Mouse (Mus musculus): ENCODE measurements around the gene Kbtbd6. TPM values are rescaled to one million over a fixed set of nuclear protein-coding genes. Genes with fewer than 3 reads are reported as not detected.

Kbtbd6 gene
- polyA plus RNA-seq, 1 experiment = 0.25 TPM

DNA sequence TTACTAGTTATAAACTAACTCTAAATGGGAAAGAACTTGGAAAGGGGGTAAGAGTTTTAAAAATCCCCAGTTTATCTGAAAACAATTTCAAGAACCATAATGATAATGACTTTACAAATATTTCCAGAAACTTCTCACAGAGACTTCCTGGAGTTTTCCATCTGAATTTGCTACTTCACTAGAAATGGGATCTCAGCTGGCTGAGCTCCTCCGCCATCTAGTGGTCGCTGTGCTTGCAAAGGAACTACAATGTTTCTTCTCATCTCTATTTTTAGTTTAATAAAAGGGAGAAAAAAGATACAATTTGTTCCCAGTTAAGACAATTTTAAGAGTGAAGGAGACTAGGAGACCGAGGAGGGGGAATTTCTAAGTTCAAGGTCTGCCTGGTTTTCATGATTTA, 16.0 kb downstream of the Kbtbd6 start:
- H3K27me3 ChIP-seq (ENCODE audit: control insufficient read depth, insufficient read depth, insufficient read length) = no peaks in the 10 kb centered on the region
- H3K79me2 ChIP-seq (ENCODE audit: control insufficient read depth, insufficient read depth) = no peaks in the 10 kb centered on the region
- H3K4me3 ChIP-seq (ENCODE audit: insufficient read depth, poor library complexity, severe bottlenecking) = no peak overlapping the region
- H3K36me3 ChIP-seq (ENCODE audit: control insufficient read depth, insufficient read depth) = peaks cover 93% of the 10 kb centered on the region
- TF ChIP-seq MAX (IDR thresholded peaks at IDR 0.05) = no peak
- no peak for TF ChIP-seq FOSL1 (IDR thresholded peaks at IDR 0.05; ENCODE audit: insufficient read depth, low read length, poor library complexity, severe bottlenecking)
- TF ChIP-seq MYOG (IDR thresholded peaks at IDR 0.05; ENCODE audit: control insufficient read depth, extremely low read depth, insufficient read length) = no peak
- no peak for TF ChIP-seq CEBPB (IDR thresholded peaks at IDR 0.05; ENCODE audit: low read depth)
- no peak for TF ChIP-seq CTCF (IDR thresholded peaks at IDR 0.05; ENCODE audit: control insufficient read depth, insufficient read depth, insufficient read length)
- no peak for TF ChIP-seq MYOD1 (IDR thresholded peaks at IDR 0.05; ENCODE audit: control insufficient read depth, insufficient read length, low read depth)
- TF ChIP-seq USF1 (IDR thresholded peaks at IDR 0.05; ENCODE audit: low read depth) = no peak
- H3ac ChIP-seq (ENCODE audit: control insufficient read depth, insufficient read length, low read depth) = no peak overlapping the region
- H3K79me3 ChIP-seq (ENCODE audit: low read depth) = no peaks in the 10 kb centered on the region

DNA sequence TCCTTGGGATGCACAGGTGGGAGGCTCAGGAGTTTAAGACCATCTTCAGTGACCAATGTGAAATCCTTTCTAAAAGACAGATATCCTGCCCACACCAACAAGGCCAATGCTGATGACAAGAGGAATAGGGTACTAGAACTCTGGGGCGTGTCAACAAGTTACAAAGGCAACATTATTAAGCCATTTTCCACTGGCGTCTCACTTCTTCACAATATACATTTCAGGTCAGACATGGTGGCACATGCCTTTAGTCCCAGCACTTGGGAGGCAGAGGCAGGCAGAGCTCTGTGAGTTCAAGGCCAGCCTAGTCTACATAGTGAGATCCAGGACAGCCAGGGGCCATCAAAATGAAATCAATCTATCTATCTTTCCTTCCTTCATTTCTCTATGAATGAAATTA, 21.7 kb downstream of the Kbtbd6 start:
- peaks cover 72% of the 10 kb centered on the region for H3K36me3 ChIP-seq (ENCODE audit: control insufficient read depth, insufficient read depth)
- TF ChIP-seq MAX (IDR thresholded peaks at IDR 0.05) (no peak), FOSL1 (IDR thresholded peaks at IDR 0.05; ENCODE audit: insufficient read depth, low read length, poor library complexity, severe bottlenecking) (no peak), USF1 (IDR thresholded peaks at IDR 0.05; ENCODE audit: low read depth) (no peak), MYOG (IDR thresholded peaks at IDR 0.05; ENCODE audit: control insufficient read depth, extremely low read depth, insufficient read length) (no peak), MYOD1 (IDR thresholded peaks at IDR 0.05; ENCODE audit: control insufficient read depth, insufficient read length, low read depth) (no peak), CEBPB (IDR thresholded peaks at IDR 0.05; ENCODE audit: low read depth) (no peak), CTCF (IDR thresholded peaks at IDR 0.05; ENCODE audit: control insufficient read depth, insufficient read depth, insufficient read length) (no peak)
- H3ac ChIP-seq (ENCODE audit: control insufficient read depth, insufficient read length, low read depth) = no peak overlapping the region
- peaks cover 12% of the 10 kb centered on the region for H3K79me3 ChIP-seq (ENCODE audit: low read depth)
- H3K27me3 ChIP-seq (ENCODE audit: control insufficient read depth, insufficient read depth, insufficient read length) = no peaks in the 10 kb centered on the region
- H3K79me2 ChIP-seq (ENCODE audit: control insufficient read depth, insufficient read depth) = peaks cover 19% of the 10 kb centered on the region
- no peak overlapping the region for H3K4me3 ChIP-seq (ENCODE audit: insufficient read depth, poor library complexity, severe bottlenecking)

DNA sequence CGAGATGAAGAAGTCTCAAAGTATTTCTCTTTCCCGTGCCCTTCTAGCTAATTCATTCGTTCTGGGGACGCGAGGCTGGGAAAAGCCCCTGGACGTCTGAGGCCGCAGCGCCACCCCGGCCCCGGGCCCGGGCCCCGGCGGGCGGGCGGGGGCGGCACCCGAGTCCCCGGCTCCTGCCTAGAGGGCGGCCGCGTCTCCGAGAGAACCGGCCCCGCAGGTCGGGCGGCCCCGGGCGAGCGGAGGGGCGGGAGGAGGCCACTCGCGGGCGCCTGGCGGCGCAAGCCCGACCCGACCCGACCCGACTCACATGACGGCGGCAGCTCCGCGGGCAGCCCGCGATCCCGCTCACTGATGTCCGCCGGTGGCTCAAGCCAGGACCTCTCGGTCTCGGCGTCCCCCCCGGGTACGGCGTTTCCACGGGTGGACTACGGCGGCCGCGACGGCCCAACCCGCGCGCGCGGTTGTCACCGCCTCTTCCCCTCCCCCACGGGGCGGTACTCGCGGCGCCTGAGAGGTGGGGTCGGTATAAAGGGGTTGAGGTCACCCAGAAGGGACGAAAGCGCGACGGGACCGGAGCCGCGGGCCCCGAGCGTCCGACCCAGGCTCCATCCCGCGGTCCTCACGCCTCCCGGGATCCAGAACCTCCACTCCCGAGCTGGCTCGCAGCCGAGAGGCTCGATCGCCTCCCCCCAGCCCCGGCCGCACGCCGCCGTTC, 29.1 kb downstream of the Kbtbd6 start, which contains the start of gene Elf1:
TSS of gene Elf1 (plus strand) at position 571 of the 715 bp plus-strand sequence.
- Histone ChIP-seq H3K79me2 (ENCODE audit: control insufficient read depth, insufficient read depth) (peaks cover 78% of the 10 kb centered on the region), H3K4me3 (ENCODE audit: insufficient read depth, poor library complexity, severe bottlenecking) (peak within 1 kb of the TSS; percentile 84), H3ac (ENCODE audit: control insufficient read depth, insufficient read length, low read depth) (peak within 1 kb of the TSS; percentile 78), H3K36me3 (ENCODE audit: control insufficient read depth, insufficient read depth) (peaks cover 12% of the 10 kb centered on the region), H3K27me3 (ENCODE audit: control insufficient read depth, insufficient read depth, insufficient read length) (no peaks in the 10 kb centered on the region), H3K79me3 (ENCODE audit: low read depth) (peaks cover 39% of the 10 kb centered on the region)
- TF ChIP-seq MYOD1 (IDR thresholded peaks at IDR 0.05; ENCODE audit: control insufficient read depth, insufficient read length, low read depth) = no peak
- no peak for TF ChIP-seq MAX (IDR thresholded peaks at IDR 0.05)
- TF ChIP-seq FOSL1 (IDR thresholded peaks at IDR 0.05; ENCODE audit: insufficient read depth, low read length, poor library complexity, severe bottlenecking) = no peak
- TF ChIP-seq CTCF (IDR thresholded peaks at IDR 0.05; ENCODE audit: control insufficient read depth, insufficient read depth, insufficient read length) = no peak
- no peak for TF ChIP-seq MYOG (IDR thresholded peaks at IDR 0.05; ENCODE audit: control insufficient read depth, extremely low read depth, insufficient read length)
- no peak for TF ChIP-seq CEBPB (IDR thresholded peaks at IDR 0.05; ENCODE audit: low read depth)
- no peak for TF ChIP-seq USF1 (IDR thresholded peaks at IDR 0.05; ENCODE audit: low read depth)

DNA sequence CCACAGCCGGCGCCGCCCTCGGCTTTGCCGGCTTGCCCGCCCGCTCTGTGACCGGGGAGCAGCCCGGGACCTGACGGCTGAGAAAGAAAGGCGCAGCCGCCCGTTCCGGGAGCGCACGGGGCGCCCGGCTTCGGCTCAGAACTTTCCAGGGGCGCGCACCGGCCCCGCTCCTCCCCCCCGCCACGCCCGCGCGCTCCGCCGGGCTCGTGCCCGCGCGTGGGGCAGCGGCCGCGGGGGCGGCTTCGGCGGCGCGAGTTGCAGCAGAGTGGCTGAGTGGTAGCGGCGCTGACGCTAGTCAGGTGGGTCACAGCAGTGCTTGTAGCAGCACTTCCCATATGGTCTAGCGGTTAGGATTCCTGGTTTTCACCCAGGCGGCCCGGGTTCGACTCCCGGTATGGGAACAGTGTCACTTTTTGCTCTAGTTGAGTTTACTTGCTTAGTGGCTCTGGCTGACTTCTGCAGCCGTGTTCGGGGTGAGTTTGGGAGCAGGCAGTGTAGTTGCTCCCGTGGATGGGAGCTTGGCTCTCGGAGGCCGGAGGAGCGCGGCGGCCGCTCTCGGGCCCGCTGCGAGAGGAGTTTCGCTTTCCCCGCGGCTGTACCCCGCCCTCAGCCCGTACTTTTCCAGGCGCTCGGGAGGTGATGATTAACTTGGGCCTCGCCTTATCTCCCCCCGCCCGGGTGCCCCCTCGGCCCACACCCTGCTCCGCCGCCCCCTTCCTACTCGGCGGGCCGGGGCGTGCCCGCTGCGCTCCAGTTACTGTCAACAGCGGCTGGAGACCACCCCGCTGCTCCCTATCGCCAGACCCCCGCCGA, 29.9 kb downstream of the Kbtbd6 start, which contains the start of gene Wbp4:
TSS of gene Wbp4 (minus strand) at position 182 of the 813 bp plus-strand sequence.
- TF ChIP-seq MYOD1 (IDR thresholded peaks at IDR 0.05; ENCODE audit: control insufficient read depth, insufficient read length, low read depth) = no peak
- TF ChIP-seq CEBPB (IDR thresholded peaks at IDR 0.05; ENCODE audit: low read depth) = no peak
- TF ChIP-seq CTCF (IDR thresholded peaks at IDR 0.05; ENCODE audit: control insufficient read depth, insufficient read depth, insufficient read length) = no peak
- no peak for TF ChIP-seq MAX (IDR thresholded peaks at IDR 0.05)
- TF ChIP-seq MYOG (IDR thresholded peaks at IDR 0.05; ENCODE audit: control insufficient read depth, extremely low read depth, insufficient read length) = no peak
- no peak for TF ChIP-seq USF1 (IDR thresholded peaks at IDR 0.05; ENCODE audit: low read depth)
- TF ChIP-seq FOSL1 (IDR thresholded peaks at IDR 0.05; ENCODE audit: insufficient read depth, low read length, poor library complexity, severe bottlenecking) = no peak
- peaks cover 84% of the 10 kb centered on the region for H3K79me2 ChIP-seq (ENCODE audit: control insufficient read depth, insufficient read depth)
- peaks cover 11% of the 10 kb centered on the region for H3K36me3 ChIP-seq (ENCODE audit: control insufficient read depth, insufficient read depth)
- peak within 1 kb of the TSS; percentile 78 for H3ac ChIP-seq (ENCODE audit: control insufficient read depth, insufficient read length, low read depth)
- H3K79me3 ChIP-seq (ENCODE audit: low read depth) = peaks cover 40% of the 10 kb centered on the region
- no peaks in the 10 kb centered on the region for H3K27me3 ChIP-seq (ENCODE audit: control insufficient read depth, insufficient read depth, insufficient read length)
- peak within 1 kb of the TSS; percentile 84 for H3K4me3 ChIP-seq (ENCODE audit: insufficient read depth, poor library complexity, severe bottlenecking)

DNA sequence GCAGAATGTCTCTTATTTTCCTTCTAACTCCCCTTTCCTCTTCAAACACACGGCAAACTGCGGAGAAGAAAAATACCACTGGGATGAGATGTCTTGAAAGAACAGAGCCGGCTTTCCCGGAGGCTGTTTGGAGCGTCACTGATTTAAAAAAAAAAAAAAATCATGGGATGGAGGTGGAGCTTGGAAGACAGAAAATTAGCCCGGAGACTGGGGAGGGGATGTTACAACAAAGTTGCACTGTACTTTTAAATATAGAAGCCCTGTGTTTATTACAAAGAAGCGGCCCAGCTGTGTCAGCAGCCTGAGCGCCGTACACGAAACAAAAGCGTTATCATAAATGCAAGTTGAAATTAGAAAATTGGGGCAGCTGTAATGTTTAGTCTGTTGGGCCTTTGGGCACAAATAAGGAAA, 30.6 kb downstream of the Kbtbd6 start:
- H3K79me2 ChIP-seq (ENCODE audit: control insufficient read depth, insufficient read depth) = peaks cover 80% of the 10 kb centered on the region
- H3ac ChIP-seq (ENCODE audit: control insufficient read depth, insufficient read length, low read depth) = peak overlapping the region; percentile 62
- peaks cover 10% of the 10 kb centered on the region for H3K36me3 ChIP-seq (ENCODE audit: control insufficient read depth, insufficient read depth)
- peaks cover 39% of the 10 kb centered on the region for H3K79me3 ChIP-seq (ENCODE audit: low read depth)
- H3K27me3 ChIP-seq (ENCODE audit: control insufficient read depth, insufficient read depth, insufficient read length) = no peaks in the 10 kb centered on the region
- no peak for TF ChIP-seq USF1 (IDR thresholded peaks at IDR 0.05; ENCODE audit: low read depth)
- TF ChIP-seq MAX (IDR thresholded peaks at IDR 0.05) = no peak
- TF ChIP-seq MYOG (IDR thresholded peaks at IDR 0.05; ENCODE audit: control insufficient read depth, extremely low read depth, insufficient read length) = no peak
- TF ChIP-seq MYOD1 (IDR thresholded peaks at IDR 0.05; ENCODE audit: control insufficient read depth, insufficient read length, low read depth) = no peak
- TF ChIP-seq FOSL1 (IDR thresholded peaks at IDR 0.05; ENCODE audit: insufficient read depth, low read length, poor library complexity, severe bottlenecking) = no peak
- TF ChIP-seq CEBPB (IDR thresholded peaks at IDR 0.05; ENCODE audit: low read depth) = no peak
- TF ChIP-seq CTCF (IDR thresholded peaks at IDR 0.05; ENCODE audit: control insufficient read depth, insufficient read depth, insufficient read length) = no peak
- peak overlapping the region; percentile 84 for H3K4me3 ChIP-seq (ENCODE audit: insufficient read depth, poor library complexity, severe bottlenecking)
